Mouse (Mus musculus): ENCODE measurements around the gene Pgrmc1. TPM values are rescaled to one million over a fixed set of nuclear protein-coding genes. Genes with fewer than 3 reads are reported as not detected.
A peak's percentile ranks its signal among the peaks of the same experiment; 100 is the strongest.

The Pgrmc1 gene
- total and polyA plus RNA-seq, 3 experiments: 71.4 to 174 (median 91.4) TPM

- no peak for TF ChIP-seq MAZ (IDR thresholded peaks at IDR 0.05; ENCODE audit: low read depth, low read length)
- no peak for TF ChIP-seq HCFC1 (IDR thresholded peaks at IDR 0.05; ENCODE audit: low read depth, low read length)
- TF ChIP-seq TCF12 (IDR thresholded peaks at IDR 0.05; ENCODE audit: low read depth, low read length): no peak
- TF ChIP-seq POLR2AphosphoS2 (IDR thresholded peaks at IDR 0.05; ENCODE audit: low read depth, low read length): no peak
- no peak for TF ChIP-seq TBP (conservative IDR thresholded peaks at IDR 0.05; ENCODE audit: low read depth, low read length)
- TF ChIP-seq JUND (conservative IDR thresholded peaks at IDR 0.05; ENCODE audit: low read depth, low read length): no peak
- no peak for TF ChIP-seq KAT2A (IDR thresholded peaks at IDR 0.05; ENCODE audit: insufficient replicate concordance, low read length)
- TF ChIP-seq MEF2A (IDR thresholded peaks at IDR 0.05; ENCODE audit: borderline replicate concordance, low read depth, low read length): no peak
- no peaks in the 10 kb centered on the region for H3K4me1 ChIP-seq (ENCODE audit: control insufficient read depth in 1 of 2, insufficient read depth in 2 of 2)
- dilution Hi-C loops (cut with MboI; ENCODE audit: extremely low pct_ligation_motif_present, extremely low pct_unique_long_range_greater_than_20kb, low sequenced_read_pairs) (no loop called here), in situ Hi-C loops (cut with MboI; ENCODE audit: low pct_ligation_motif_present, low pct_unique_long_range_greater_than_20kb, low sequenced_read_pairs) (no loop called here)
- H3K4me3 ChIP-seq (replicated peaks in 1 of 3; ENCODE audit: low read depth in 2 of 3, low read length in 2 of 3, poor library complexity in 1 of 3): no peak overlapping the region
- no peak overlapping the region for H3K27ac ChIP-seq (ENCODE audit: insufficient read depth, low read depth)
- no peak overlapping the region for H3K9ac ChIP-seq (ENCODE audit: insufficient read depth, low read depth)
- H3K9me3 ChIP-seq (replicated peaks; ENCODE audit: low read length): no peaks in the 10 kb centered on the region
- no peak for DNase-seq (ENCODE audit: extremely low read depth)
- H3K27me3 ChIP-seq (replicated peaks): no peaks in the 10 kb centered on the region
- no peaks in the 10 kb centered on the region for H3K79me2 ChIP-seq (replicated peaks; ENCODE audit: control insufficient read depth, extremely low read depth, insufficient read depth, poor library complexity, severe bottlenecking)
- no peak overlapping the region for H3K4me2 ChIP-seq (ENCODE audit: insufficient read depth, low read depth, poor library complexity, severe bottlenecking)
- no peaks in the 10 kb centered on the region for H3K36me3 ChIP-seq (replicated peaks in 1 of 2; ENCODE audit: control insufficient read depth in 1 of 2, insufficient read depth in 1 of 2, low read length in 1 of 2)
Measured at GRCm38 (mm10) chrX:36560170-36560569, 37.8 kb upstream of the Pgrmc1 start.

GRCm38 (mm10) chrX:36561650-36562049, 36.4 kb upstream of the Pgrmc1 start:
- dilution Hi-C loops (cut with MboI; ENCODE audit: extremely low pct_ligation_motif_present, extremely low pct_unique_long_range_greater_than_20kb, low sequenced_read_pairs) (no loop called here), in situ Hi-C loops (cut with MboI; ENCODE audit: low pct_ligation_motif_present, low pct_unique_long_range_greater_than_20kb, low sequenced_read_pairs) (no loop called here)
- no peaks in the 10 kb centered on the region for H3K9me3 ChIP-seq (replicated peaks; ENCODE audit: low read length)
- H3K4me1 ChIP-seq (ENCODE audit: control insufficient read depth in 1 of 2, insufficient read depth in 2 of 2): no peaks in the 10 kb centered on the region
- H3K4me2 ChIP-seq (ENCODE audit: insufficient read depth, low read depth, poor library complexity, severe bottlenecking): peak overlapping the region; percentile 75; the same call in 1 of the 2 replicates
- H3K79me2 ChIP-seq (replicated peaks; ENCODE audit: control insufficient read depth, extremely low read depth, insufficient read depth, poor library complexity, severe bottlenecking): no peaks in the 10 kb centered on the region
- H3K27me3 ChIP-seq (replicated peaks): no peaks in the 10 kb centered on the region
- peak overlapping the region; percentile 48; the same call in 1 of the 2 replicates for H3K9ac ChIP-seq (ENCODE audit: insufficient read depth, low read depth)
- H3K4me3 ChIP-seq (replicated peaks in 1 of 3; ENCODE audit: low read depth in 2 of 3, low read length in 2 of 3, poor library complexity in 1 of 3): peak overlapping the region in 1 of 3 experiments; percentile 29
- H3K27ac ChIP-seq (ENCODE audit: insufficient read depth, low read depth): no peak overlapping the region
- peak; percentile 72 for DNase-seq (ENCODE audit: extremely low read depth)
- no peak for TF ChIP-seq USF1 (IDR thresholded peaks at IDR 0.05; ENCODE audit: low read depth, low read length)
- TF ChIP-seq IRF4 (IDR thresholded peaks at IDR 0.05; ENCODE audit: low read depth, low read length): peak; percentile 24; the same call in 1 of the 2 replicates
- no peak for TF ChIP-seq TCF12 (IDR thresholded peaks at IDR 0.05; ENCODE audit: low read depth, low read length)
- TF ChIP-seq HCFC1 (IDR thresholded peaks at IDR 0.05; ENCODE audit: low read depth, low read length): no peak
- no peak for TF ChIP-seq ZKSCAN1 (IDR thresholded peaks at IDR 0.05; ENCODE audit: borderline replicate concordance, low read depth, low read length)
- TF ChIP-seq CTCF (conservative IDR thresholded peaks at IDR 0.05 in 1 of 2, IDR thresholded peaks at IDR 0.05 in 1 of 2; ENCODE audit: low read depth in 2 of 2, low read length in 2 of 2): peak; percentile 67 to 81
- TF ChIP-seq PAX5 (IDR thresholded peaks at IDR 0.05; ENCODE audit: low read length): no peak
- TF ChIP-seq ZC3H11A (IDR thresholded peaks at IDR 0.05; ENCODE audit: low read depth, low read length): no peak
- no peak for TF ChIP-seq ELF1 (IDR thresholded peaks at IDR 0.05; ENCODE audit: low read depth, low read length)
- TF ChIP-seq RAD21 (IDR thresholded peaks at IDR 0.05; ENCODE audit: low read depth, low read length): peak; percentile 80
- peak; percentile 80 for TF ChIP-seq SMC3 (IDR thresholded peaks at IDR 0.05; ENCODE audit: low read depth, low read length)
- no peaks in the 10 kb centered on the region for H3K36me3 ChIP-seq (replicated peaks in 1 of 2; ENCODE audit: control insufficient read depth in 1 of 2, insufficient read depth in 1 of 2, low read length in 1 of 2)
